Mouse (Mus musculus) liver, adult 2 months (tissue): ENCODE data around the gene Sept9. TPM values are rescaled to one million over a fixed set of nuclear protein-coding genes. Genes with fewer than 3 reads are reported as not detected.

Source experiments
- DNase-seq: peaks from one replicate; pipeline ENCODE4 v3.0.0-alpha.2; 2011; ENCODE audit warnings: low read depth, low spot score; ENCODE audit errors: extremely low read depth
- H3K27ac ChIP-seq: fragments of 200-500 bp; replicated peaks from 2 replicates; pipeline ENCODE4 v1.5.1; 2012; ENCODE audit warnings: low read depth, mild to moderate bottlenecking, control low read depth, inconsistent platforms, low read length; ENCODE audit not compliant: insufficient read depth
- H3K27me3 ChIP-seq: fragments of 200-500 bp; 2 replicates; pipeline ENCODE4 v1.6.1; 2012; ENCODE audit warnings: mild to moderate bottlenecking, moderate library complexity, low read length, inconsistent platforms; ENCODE audit not compliant: control insufficient read depth, insufficient read depth
- H3K36me3 ChIP-seq: fragments of 200-500 bp; 2 replicates; pipeline ENCODE4 v1.6.1; 2012; ENCODE audit warnings: low read length, inconsistent platforms; ENCODE audit not compliant: control insufficient read depth, insufficient read depth
- H3K4me1 ChIP-seq: fragments of 200-500 bp; 2 replicates; pipeline ENCODE4 v1.6.1; 2011; ENCODE audit warnings: low read length; ENCODE audit not compliant: control insufficient read depth, insufficient read depth
- H3K4me3 ChIP-seq: fragments of 200-500 bp; 2 replicates; pipeline ENCODE4 v1.5.1; 2011; ENCODE audit warnings: low read depth, mild to moderate bottlenecking, control low read depth, low read length, moderate library complexity; ENCODE audit not compliant: insufficient read depth
- H3K79me2 ChIP-seq: fragments of 200-500 bp; 2 replicates; pipeline ENCODE4 v1.6.1; 2012; ENCODE audit warnings: inconsistent platforms, mild to moderate bottlenecking, low read length, moderate library complexity; ENCODE audit not compliant: control insufficient read depth, insufficient read depth
- H3K9ac ChIP-seq: fragments of 200-500 bp; 2 replicates; pipeline ENCODE4 v1.6.1; 2012; ENCODE audit warnings: low read depth, mild to moderate bottlenecking, control low read depth, inconsistent platforms, low read length
- CTCF ChIP-seq: fragments of 200-500 bp; IDR thresholded peaks from 2 replicates; pipeline ENCODE4 v1.5.1; 2011; ENCODE audit warnings: low read depth, low read length, control low read depth
- POLR2A ChIP-seq: fragments of 200-500 bp; IDR thresholded peaks from 2 replicates; pipeline ENCODE4 v1.6.1; 2011; ENCODE audit warnings: low read length, control low read depth; ENCODE audit not compliant: insufficient read depth; ENCODE audit errors: extremely low read depth
- WGBS: fragments of 180-500 bp; shearing (Covaris S2); methylation state at CpG from one replicate; pipeline ENCODE4 v1.1.7; 2018; 5-methylcytosine and 5-hydroxymethylcytosine counted together
- polyA plus RNA-seq: library from polyadenylated mRNA; depleted of rRNA; stranded (reverse); fragments of >200 nt; gene quantifications from 2 replicates; pipeline ENCODE4 v1.2.3, GENCODE M21; 2012
- total RNA-seq: library from RNA; depleted of rRNA; stranded (reverse); fragments of >200 nt; gene quantifications from 2 replicates; pipeline ENCODE4 v1.2.3, GENCODE M21; 2014

Gene Sept9
- total and polyA plus RNA-seq, 2 experiments = 18.8 to 21.2 TPM

DNA sequence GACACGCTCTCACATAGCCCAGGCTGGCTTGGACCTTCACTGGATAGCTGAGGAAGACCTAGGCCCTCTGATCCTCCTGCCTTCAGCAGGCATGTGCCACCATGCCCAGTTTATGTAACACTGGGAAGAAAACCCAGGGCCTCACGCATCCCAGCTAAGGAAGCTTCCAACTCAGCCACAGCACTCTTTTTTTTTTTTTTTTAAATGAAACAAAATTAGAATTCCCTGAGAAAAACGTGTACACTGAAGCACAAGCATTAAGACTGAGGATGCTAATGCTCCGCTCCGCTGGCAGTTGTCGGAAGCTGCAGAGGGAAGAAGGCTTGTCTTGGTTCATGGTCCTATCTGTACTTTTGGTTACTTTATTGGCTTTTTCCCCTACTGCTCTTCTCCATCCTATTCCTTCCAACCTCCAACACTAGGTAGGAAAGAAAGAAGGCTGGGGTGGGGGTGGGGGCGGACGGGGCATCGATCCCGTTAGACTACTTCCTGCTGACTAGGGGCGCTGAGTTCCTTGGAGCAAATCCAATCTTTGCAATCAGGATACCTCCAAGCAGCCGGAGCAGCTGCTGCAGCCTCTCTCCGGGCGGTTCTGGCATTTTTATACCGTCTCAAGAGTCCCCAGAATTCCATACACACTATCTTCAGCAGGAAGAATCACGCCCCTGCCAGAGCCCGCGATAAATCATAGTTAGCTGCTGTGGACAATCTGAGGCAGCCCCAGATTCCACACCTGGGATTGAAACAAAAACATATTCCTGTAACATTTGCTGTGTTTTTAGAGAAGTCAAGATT is 25.2 kb upstream of the Sept9 start:
- 59% methylated on average over 18 of the region's 18 CpGs for WGBS
- Histone ChIP-seq H3K9ac (0 out of 2 replicates have a peak overlapping the region, but pooled peaks have one; percentile 5), H3K27me3 (no peaks in the 10 kb centered on the region), H3K27ac (no peak overlapping the region), H3K4me1 (peaks cover 3% of the 10 kb centered on the region; the same call in 1 of the 2 replicates), H3K79me2 (no peaks in the 10 kb centered on the region), H3K36me3 (no peaks in the 10 kb centered on the region), H3K4me3 (peak overlapping the region; percentile 40)
- TF ChIP-seq CTCF = no peak
- no peak for TF ChIP-seq POLR2A
- DNase-seq = no peak

DNA sequence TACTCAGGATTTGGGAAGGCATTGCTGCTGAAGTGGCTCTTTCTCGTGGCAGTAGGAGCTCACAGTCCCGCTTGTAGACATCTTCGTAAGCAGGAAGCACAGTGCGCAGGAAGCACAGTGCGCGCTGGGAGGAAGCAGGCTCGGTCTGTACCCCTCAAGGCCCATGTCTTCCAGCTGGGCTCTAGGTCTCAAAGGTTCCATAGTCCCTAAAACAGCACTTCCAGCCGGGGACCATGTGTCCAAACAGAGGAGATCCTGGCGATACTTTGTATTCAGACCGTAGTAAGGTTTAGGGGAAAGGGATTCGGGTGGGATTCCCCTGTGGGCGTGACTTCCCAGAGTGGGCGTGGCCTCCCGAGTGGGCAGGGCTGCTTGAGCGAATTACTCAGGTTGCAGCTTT is 24.5 kb upstream of the Sept9 start:
- H3K4me1 ChIP-seq = peaks cover 3% of the 10 kb centered on the region; the same call in 1 of the 2 replicates
- no peaks in the 10 kb centered on the region for H3K36me3 ChIP-seq
- no peaks in the 10 kb centered on the region for H3K79me2 ChIP-seq
- peak overlapping the region; percentile 40 for H3K4me3 ChIP-seq
- 51% methylated on average over 15 of the region's 15 CpGs for WGBS
- DNase-seq = no peak
- no peaks in the 10 kb centered on the region for H3K27me3 ChIP-seq
- H3K9ac ChIP-seq = peak overlapping the region; percentile 26
- TF ChIP-seq POLR2A (no peak), CTCF (no peak)
- no peak overlapping the region for H3K27ac ChIP-seq

DNA sequence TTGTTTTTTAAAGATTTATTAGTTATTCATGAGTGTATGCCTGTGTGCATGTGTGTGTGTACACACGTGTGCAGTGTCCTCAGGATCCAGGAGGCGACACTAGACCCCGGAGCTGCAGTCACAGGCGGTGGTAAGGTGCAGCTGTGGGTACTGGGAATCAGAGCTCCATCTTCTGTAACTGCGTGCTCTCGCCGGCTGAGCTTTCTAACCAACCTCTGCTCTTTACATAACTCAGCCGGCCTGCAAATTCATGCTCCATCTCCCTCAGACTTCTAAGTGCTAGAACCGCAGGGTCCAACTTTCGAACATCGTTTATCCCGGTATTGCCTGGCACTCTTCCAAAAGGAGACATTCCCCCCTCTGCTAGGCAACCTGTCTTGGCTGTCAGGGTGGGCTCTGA is 24.0 kb upstream of the Sept9 start:
- no peak overlapping the region for H3K4me3 ChIP-seq
- H3K27me3 ChIP-seq = no peaks in the 10 kb centered on the region
- no peak overlapping the region for H3K9ac ChIP-seq
- H3K4me1 ChIP-seq = peaks cover 3% of the 10 kb centered on the region; the same call in 1 of the 2 replicates
- H3K27ac ChIP-seq = no peak overlapping the region
- TF ChIP-seq CTCF = no peak
- no peak for TF ChIP-seq POLR2A
- WGBS = 89% methylated on average over 12 of the region's 12 CpGs
- no peak for DNase-seq
- H3K36me3 ChIP-seq = no peaks in the 10 kb centered on the region
- H3K79me2 ChIP-seq = no peaks in the 10 kb centered on the region

DNA sequence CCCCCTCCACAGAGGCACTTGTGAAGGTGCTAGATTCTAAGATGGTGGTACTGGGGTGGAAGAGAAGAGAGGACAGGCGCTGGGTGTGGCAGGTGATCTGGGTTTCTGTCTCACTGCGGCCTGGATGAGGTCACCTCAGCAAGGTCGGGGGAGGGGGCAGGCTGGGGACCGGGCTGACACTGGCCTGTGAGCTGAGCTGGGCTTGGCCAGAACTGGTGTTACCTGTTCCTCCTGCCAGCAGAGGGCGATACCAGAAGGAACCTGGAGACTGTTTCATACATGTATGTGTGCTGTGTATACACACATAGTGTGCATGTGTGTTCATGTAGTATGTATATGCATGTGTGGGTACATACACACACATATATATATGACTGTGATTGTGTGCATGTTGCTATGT is 23.2 kb upstream of the Sept9 start:
- Histone ChIP-seq H3K4me1 (peaks cover 3% of the 10 kb centered on the region; the same call in 1 of the 2 replicates), H3K4me3 (no peak overlapping the region), H3K27ac (no peak overlapping the region), H3K79me2 (no peaks in the 10 kb centered on the region), H3K9ac (no peak overlapping the region), H3K27me3 (no peaks in the 10 kb centered on the region), H3K36me3 (no peaks in the 10 kb centered on the region)
- WGBS = 32% methylated on average over 5 of the region's 5 CpGs
- peak; percentile 26 for DNase-seq
- TF ChIP-seq POLR2A = no peak
- peak; percentile 65 for TF ChIP-seq CTCF

DNA sequence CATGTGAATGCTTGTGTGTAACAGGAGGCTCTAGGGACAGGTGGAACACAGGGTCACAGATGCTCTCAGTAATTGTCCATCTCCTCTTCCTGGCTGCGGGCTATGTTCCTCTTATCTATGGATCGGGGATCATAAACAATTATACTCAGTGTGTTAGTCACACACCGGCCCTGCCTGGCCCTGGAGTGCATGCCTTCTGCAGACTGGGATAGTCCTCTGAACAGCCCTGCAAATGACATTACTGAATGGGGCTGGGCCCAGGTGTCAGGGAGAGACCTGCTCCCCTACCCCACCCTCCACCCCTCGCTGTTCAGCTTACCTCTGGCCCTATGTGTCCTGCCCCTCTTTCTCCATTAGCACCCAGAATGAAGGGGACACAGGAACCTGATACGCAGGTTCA is 22.6 kb upstream of the Sept9 start:
- no peak for TF ChIP-seq CTCF
- no peak for TF ChIP-seq POLR2A
- WGBS = 75% methylated on average over 5 of the region's 5 CpGs
- H3K27ac ChIP-seq = no peak overlapping the region

More for the DNA sequence above, 22.6 kb upstream of the Sept9 start:
- Histone ChIP-seq H3K27me3 (no peaks in the 10 kb centered on the region), H3K4me3 (no peak overlapping the region), H3K4me1 (peaks cover 3% of the 10 kb centered on the region; the same call in 1 of the 2 replicates), H3K36me3 (no peaks in the 10 kb centered on the region), H3K79me2 (no peaks in the 10 kb centered on the region), H3K9ac (no peak overlapping the region)
- no peak for DNase-seq
